Mouse (Mus musculus): ENCODE results near the gene Mapk1. TPM values are rescaled to one million over a fixed set of nuclear protein-coding genes. Genes with fewer than 3 reads are reported as not detected.

Gene Mapk1
- 171 TPM for polyA plus RNA-seq (2017; shearing (Covaris generic))

DNA sequence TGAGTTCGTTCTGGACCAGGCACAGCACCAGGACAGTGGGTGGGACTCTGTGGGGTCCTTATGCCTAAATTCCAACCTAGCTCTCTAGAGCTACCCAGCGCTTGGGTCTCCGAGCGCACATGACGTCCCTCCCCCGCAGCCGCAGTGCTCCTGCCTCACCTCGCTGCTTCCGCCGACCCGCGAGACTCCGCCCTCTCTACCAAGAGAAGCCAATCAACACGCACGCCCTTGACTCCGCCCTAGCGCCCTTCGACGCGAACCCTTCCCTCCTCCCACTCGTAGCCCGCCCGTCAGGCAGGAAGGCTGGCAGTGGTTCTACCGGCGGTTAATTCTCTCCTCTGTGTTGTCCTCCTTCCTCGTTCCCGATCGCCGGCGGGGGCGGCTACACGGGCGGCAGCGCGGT lies at the start of gene Mapk1:
Gene Mapk1 (plus strand): TSS at position 252 of the 403 bp plus-strand sequence.

DNA sequence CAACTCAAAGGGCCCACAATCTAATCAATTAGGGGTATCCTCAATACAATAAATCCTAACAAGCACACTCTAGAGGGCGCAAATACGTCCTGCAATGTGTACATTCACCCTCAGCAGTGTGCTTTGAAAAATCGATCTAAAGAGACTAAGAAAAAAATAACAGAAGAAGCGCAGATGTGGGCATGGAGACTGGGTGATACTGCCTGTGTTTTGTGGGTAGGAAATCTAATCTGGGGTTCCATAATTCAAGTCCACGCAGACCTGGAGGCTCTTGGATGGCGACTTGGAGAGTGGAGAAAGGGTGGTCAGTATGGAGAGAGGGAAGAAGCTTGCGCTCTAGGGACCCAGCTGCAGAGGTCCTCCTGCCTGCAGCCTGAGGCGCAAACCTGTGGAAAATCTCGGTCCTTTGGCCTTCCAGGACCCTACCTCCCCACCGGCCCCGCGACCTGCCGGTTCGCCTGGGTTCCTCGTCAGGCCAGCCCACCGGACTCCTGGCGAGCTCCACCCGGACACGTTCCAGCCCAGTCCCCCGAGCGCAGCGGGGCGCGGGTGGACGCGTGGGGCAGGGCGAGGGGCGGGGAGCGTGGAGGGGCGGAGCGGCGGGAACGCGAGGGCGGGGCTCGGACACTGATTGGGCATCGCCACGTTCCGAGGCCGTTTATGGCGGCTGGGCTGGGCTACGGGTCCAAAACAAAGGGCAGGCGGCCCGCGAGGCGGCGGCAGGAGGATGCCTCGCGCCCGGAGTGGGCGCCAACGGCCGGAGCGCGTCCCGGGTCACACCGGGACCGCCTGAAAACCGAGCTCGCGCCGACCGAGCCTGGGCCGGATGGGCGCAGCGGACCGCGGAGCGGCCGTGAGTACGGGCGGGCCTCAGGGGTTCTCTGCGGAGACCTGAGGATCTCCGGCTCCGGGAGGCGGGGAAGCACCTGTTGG lies 86.6 kb downstream of the Mapk1 start, which contains the start of gene Ypel1:
Gene Ypel1 (plus strand): TSS at position 186 of the 933 bp plus-strand sequence.

Other genes with a start within 250 kb of the Mapk1 start
- not detected for gene Spag6l, start 153.9 kb upstream of the Mapk1 start, polyA plus RNA-seq (2017; shearing (Covaris generic))
- not detected for gene Igll1, start 119.4 kb upstream of the Mapk1 start, polyA plus RNA-seq (2017; shearing (Covaris generic))
- gene Top3b, start 112.6 kb upstream of the Mapk1 start, polyA plus RNA-seq (2017; shearing (Covaris generic)): 68.3 TPM
- not detected for gene Vpreb1, start 112.5 kb upstream of the Mapk1 start, polyA plus RNA-seq (2017; shearing (Covaris generic))
- gene Ppm1f, start 86.9 kb upstream of the Mapk1 start, polyA plus RNA-seq (2017; shearing (Covaris generic)): 18.2 TPM
- gene Ypel1, start 86.3 kb downstream of the Mapk1 start, polyA plus RNA-seq (2017; shearing (Covaris generic)): 1.5 TPM
- gene Ppil2, start 127.9 kb downstream of the Mapk1 start, polyA plus RNA-seq (2017; shearing (Covaris generic)): 185 TPM
- 1.5 TPM for gene 2610318N02Rik, start 141.8 kb downstream of the Mapk1 start, polyA plus RNA-seq (2017; shearing (Covaris generic))
- 16.5 TPM for gene Sdf2l1, start 149.0 kb downstream of the Mapk1 start, polyA plus RNA-seq (2017; shearing (Covaris generic))
- gene Ydjc, start 161.2 kb downstream of the Mapk1 start, polyA plus RNA-seq (2017; shearing (Covaris generic)): 3.6 TPM
- 0.97 TPM for gene Ccdc116, start 163.8 kb downstream of the Mapk1 start, polyA plus RNA-seq (2017; shearing (Covaris generic))
- 196 TPM for gene Ube2l3, start 219.3 kb downstream of the Mapk1 start, polyA plus RNA-seq (2017; shearing (Covaris generic))
- not detected for gene Rimbp3, start 225.2 kb downstream of the Mapk1 start, polyA plus RNA-seq (2017; shearing (Covaris generic))